Comparison of ENCODE assay signal across 8 mouse cellular contexts in genomic region chr8:116373063-116373462, GRCm38 (mm10).
DNase-seq lines count a peak whose midpoint lies in the region; ATAC-seq lines count a peak whose summit lies in the region.

No protein-coding gene starts in this region.

- peak; percentile 10 for DNase-seq in CD4-positive, CD25-positive, alpha-beta regulatory T cell, adult 2 months (ENCODE audit: low read depth, low spot score)
- DNase-seq in layer of hippocampus, adult 11-12 months (ENCODE audit: low spot score), result peak; percentile 32
- no peak for DNase-seq in layer of hippocampus, adult 9-10 months (ENCODE audit: low spot score)
- DNase-seq in NIH3T3 (ENCODE audit: low read depth), result peak; percentile 6
- no peak for DNase-seq in gastrocnemius, adult 8-10 months (ENCODE audit: low spot score in 2 of 2)

- no peak for ATAC-seq in CD4-positive, CD25-positive, alpha-beta regulatory T cell, adult 4 months
- ATAC-seq in granulocyte monocyte progenitor cell, adult 5-6 weeks (replicated peaks; ENCODE audit: poor library complexity, severe bottlenecking), result peak; percentile 73
- no peak for ATAC-seq in erythroid progenitor cell, adult 5-6 weeks (replicated peaks; ENCODE audit: low FRiP score, poor library complexity, severe bottlenecking)

Comparison
In these comparisons a context has a peak if more than half of its experiments do, and no peak if none do; other contexts are left out.
1. DNase-seq: peak in CD4-positive, CD25-positive, alpha-beta regulatory T cell, adult 2 months (single experiment), layer of hippocampus, adult 11-12 months (single experiment) and NIH3T3 (single experiment); none in layer of hippocampus, adult 9-10 months (single experiment) and gastrocnemius, adult 8-10 months (0 of 2).